Mouse (Mus musculus) frontal cortex, postnatal 10 days (tissue): ENCODE results near the gene Tspan31.
"Not testable (repeated sequence)": the region's sequence is repeated elsewhere in the genome, so short reads cannot be mapped to it uniquely, and the experiment has no call there.

ENCODE experiments used
- DNase-seq, 2 experiments: peaks; one replicate each; pipeline ENCODE4 v3.0.0; 2022; ENCODE audit warnings: low spot score in 2 of 2, mixed read lengths in 1 of 2

Gene Tspan31

GRCm38 (mm10) chr10:127083915-127084306, 13.8 kb upstream of the Tspan31 start:
- DNase-seq: no peak

GRCm38 (mm10) chr10:127083292-127083914, 13.3 kb upstream of the Tspan31 start:
- DNase-seq: no peak

DNA sequence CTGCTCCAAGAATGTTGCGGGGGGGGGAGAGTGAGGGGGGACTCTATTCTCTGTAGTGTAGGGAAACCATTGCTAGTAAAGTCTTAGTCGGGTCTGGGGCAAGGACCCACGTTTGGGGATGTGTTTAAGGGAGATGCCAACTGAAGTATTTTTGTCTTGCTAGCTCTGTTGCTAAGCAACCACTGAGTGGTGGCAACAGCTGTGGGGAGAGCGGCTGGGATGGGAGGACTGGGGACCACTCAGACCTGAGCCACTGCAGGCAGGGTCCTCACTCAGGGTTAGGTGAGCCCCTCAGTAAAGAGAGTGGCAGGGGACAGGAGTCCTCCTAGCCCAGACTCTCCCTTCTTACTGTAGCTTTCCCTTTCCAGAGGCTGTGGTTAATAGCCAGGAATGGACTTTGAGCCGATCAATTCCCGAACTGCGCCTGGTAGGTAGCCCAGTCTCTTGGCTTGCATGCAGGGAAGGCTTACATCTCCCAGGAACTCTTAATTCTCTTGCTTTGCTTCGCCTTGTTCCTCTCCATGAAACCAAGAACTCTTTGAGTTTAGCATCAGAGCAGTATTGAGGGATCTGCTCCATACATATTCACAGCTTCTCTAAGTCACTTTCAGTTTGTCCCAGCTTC, 12.0 kb upstream of the Tspan31 start:
- DNase-seq: no peak

DNA sequence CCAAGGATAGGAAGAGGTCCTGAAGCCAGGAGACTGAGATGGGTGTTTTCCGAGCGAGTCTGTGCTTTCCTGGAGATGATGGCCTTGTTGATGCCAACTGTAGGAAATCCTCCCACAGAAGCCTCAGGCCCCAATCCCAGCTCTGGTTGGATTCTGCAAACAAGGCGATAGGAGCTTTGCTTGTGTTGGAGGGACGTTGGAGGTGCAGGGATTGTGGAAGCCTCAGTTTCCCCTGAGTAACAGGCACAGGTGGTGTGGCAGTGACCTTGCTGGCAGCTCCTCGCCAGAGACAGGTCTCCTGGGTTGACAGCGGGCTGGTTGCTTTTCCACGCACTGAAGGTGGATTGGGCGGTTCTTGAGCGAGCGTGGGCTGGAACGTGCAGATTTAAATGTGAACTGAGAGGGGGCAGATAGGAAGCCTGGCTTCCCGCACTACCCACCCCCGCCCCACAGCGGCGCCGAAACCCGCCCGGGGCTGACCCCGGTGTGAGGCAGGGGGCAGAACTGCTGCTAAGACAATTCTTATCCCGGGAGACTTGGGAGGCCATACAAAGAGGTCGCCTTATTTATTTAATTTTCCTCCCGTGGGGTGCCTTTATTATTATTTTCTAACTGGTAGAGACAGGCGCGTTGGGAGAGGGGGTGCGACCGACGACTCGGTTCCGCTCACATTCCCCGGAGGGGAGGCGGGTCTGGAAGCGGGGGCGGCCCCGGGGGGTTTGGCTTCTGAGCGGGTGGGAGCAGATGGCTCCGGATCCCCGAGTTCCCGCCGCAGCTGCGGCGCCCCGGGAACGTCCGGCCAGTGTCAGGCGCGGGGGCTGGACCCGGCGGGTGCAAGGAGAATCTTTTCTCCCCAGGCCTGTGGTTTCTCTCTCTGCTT, 11.1 kb upstream of the Tspan31 start:
- no peak for DNase-seq

DNA sequence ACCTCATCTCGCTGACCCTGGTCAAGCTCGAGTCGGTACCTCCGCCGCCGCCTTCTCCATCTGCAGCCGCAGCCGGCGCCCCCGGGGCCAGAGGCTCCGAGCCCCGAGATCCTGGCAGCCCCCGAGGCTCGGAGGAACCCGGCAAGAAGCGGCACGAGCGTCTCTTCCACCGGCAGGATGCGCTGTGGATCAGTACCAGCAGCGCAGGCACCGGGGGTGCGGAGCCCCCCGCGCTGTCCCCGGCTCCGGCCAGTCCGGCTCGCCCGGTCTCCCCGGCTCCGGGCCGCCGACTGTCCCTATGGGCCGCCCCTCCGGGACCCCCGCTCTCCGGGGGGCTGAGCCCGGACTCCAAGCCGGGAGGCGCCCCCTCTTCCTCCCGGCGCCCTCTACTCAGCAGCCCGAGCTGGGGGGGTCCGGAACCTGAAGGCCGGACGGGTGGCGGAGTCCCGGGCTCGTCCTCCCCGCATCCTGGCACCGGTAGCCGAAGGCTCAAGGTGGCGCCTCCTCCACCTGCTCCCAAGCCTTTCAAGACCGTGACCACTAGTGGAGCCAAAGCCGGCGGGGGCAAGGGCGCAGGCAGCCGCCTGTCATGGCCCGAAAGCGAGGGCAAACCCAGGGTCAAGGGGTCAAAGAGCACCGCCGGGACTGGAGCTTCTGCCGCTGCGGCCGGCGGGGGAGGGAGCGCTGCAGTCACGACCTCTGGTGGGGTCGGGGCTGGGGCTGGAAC, 9.8 kb upstream of the Tspan31 start:
- peak in 1 of 2 experiments; percentile 59 for DNase-seq

GRCm38 (mm10) chr10:127078677-127079575, 8.9 kb upstream of the Tspan31 start:
- DNase-seq: peak in 1 of 2 experiments; percentile 61

DNA sequence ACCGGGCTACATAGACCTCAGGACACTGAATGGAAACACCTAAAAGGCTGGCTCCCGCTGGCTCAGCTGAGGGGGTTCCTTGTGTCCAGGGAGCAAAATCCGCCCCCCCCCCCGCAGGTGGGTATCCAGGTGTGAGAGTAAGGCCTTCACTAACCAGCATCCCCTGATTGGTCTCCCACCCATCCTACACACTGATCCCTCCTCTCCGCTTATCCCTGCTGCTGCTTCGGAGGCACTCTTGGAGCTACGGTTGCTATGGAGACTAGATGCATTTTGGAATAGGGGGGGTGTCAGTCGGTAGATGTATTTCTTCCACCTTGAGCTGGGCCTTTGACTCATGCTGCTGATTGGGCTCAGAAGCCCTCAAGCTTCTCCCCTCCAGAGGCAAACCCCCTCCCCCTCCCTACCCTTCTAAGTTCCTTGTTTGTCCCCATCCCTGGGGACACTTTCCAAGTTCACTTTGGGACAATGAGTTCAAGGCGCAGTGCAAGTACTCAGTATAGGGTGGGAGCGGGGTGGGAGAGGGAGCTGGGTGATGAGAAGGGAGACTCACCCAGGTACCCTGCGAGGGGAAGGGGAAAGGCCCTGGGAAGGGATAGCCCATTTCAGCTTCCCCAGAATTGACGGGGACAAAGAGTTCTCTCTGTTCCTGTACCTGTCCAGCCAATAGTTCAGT, 8.1 kb upstream of the Tspan31 start:
- peak in 1 of 2 experiments; percentile 78 for DNase-seq

GRCm38 (mm10) chr10:127077515-127077914, 7.5 kb upstream of the Tspan31 start:
- no peak for DNase-seq

DNA sequence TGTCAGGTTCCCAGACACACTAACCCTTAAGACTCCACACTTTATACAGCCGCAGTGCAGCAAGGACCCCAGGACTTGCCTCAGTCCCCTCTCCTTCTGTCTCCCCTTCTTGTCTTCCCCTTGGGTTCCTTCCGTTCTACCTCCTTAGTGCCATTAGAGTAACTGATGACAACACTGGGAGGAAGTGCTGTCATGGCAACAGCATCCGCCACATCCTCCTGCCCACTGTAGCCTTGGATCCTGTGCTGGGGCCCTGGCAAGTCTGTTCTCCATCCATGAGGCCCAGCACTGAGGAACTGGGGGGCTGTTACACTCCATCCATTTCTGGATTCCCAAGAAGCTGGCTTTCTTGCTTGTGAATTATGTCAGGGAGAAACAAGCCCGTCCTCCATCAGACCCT, 6.0 kb upstream of the Tspan31 start:
- no peak for DNase-seq

GRCm38 (mm10) chr10:127075651-127076050, 5.6 kb upstream of the Tspan31 start:
- DNase-seq: no peak

GRCm38 (mm10) chr10:127075080-127075479, 5.0 kb upstream of the Tspan31 start, which contains the start of gene Agap2:
Gene Agap2 (plus strand): TSS chr10:127075284.
- no peak for DNase-seq

GRCm38 (mm10) chr10:127073981-127074380, 3.9 kb upstream of the Tspan31 start:
- DNase-seq: no peak

DNA sequence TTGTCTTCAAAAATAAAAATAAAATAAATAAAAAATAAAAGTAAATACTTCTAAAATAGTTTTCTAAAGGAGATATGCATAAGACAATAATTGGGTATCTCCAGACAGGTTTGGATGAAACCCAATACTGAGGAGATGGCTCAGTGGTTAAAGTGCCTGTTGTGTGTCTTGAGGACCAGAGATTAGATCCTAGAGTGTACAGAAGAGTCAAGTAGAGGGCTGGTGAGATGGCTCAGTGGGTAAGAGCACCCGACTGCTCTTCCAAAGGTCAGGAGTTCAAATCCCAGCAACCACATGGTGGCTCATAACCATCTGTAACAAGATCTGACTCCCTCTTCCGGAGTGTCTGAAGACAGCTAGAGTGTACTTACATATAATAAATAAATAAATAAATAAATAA, 2.9 kb upstream of the Tspan31 start:
- DNase-seq: not testable (repeated sequence)

GRCm38 (mm10) chr10:127072270-127072669, 2.2 kb upstream of the Tspan31 start:
- DNase-seq: not testable (repeated sequence)

DNA sequence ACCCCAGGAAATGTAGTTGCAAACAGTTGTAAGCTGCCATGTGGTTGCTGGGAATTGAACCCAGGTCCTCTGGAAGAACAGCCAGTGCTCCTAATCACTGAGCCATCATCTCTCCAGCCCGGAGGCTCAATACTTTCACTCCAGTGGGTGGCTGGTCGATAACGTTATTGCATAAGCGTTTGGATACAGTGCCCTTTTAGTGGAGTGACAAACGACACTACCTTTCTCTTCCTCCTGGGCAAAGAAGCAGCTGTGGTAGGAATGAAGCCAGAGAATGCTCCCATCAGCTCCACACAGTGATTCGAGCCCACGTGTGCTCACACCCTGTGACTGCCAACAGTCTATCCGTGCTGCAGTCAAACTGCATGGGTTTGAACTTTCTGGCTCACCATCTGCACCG, 1.1 kb upstream of the Tspan31 start:
- DNase-seq: no peak

- no peak for DNase-seq
Measured at GRCm38 (mm10) chr10:127069281-127070189, 529 bp downstream of the Tspan31 start.

- DNase-seq: no peak
Measured at GRCm38 (mm10) chr10:127068360-127069038, 1.6 kb downstream of the Tspan31 start.

DNA sequence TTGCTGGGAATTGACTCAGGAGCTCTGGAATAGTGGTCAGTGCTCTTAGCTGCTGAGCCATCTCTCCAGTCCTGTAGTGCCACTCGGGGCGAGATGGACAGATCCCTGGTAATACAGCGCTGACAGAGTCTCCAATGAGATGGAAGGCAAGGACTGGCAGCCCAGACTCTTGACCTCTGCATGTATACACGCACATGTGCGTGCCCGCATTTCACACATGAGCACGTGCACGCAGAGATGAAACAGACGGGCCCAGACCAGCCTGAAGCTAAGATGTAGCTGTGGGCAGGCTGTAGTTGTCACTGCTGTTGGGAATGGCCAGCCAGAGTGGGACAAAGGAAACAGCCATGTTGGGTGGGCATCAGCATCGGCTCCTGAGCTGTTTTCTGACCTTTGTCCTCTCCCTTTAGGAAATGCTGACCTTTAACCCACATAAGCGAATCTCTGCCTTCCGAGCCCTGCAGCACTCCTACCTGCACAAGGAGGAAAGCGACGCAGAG, 3.5 kb downstream of the Tspan31 start:
- no peak for DNase-seq
